Mouse (Mus musculus) intestine, embryonic 14.5 days (tissue): ENCODE results near the gene Pbx2. TPM values are rescaled to one million over a fixed set of nuclear protein-coding genes. Genes with fewer than 3 reads are reported as not detected.

Experiments
- ATAC-seq: fragments of 200-750 bp; cut with Nextera tagmentation; replicated peaks from 2 replicates; pipeline ENCODE4 v1.8.0; 2017; ENCODE audit warnings: low read depth, moderate number of reproducible peaks, moderate TSS enrichment, moderate library complexity; ENCODE audit not compliant: low FRiP score, low TSS enrichment
- DNase-seq: peaks from one replicate; pipeline ENCODE4 v3.0.0-alpha.2; 2018; ENCODE audit warnings: low spot score
- H3K27ac ChIP-seq: fragments of 300-500 bp; sonication (generic); 2 replicates; pipeline ENCODE4 v1.5.1; 2014; ENCODE audit warnings: low read depth, mild to moderate bottlenecking, control low read depth
- H3K27me3 ChIP-seq: fragments of 300-500 bp; sonication (generic); replicated peaks from 2 replicates; pipeline ENCODE4 v1.6.1; 2014; ENCODE audit warnings: low read length, control low read depth; ENCODE audit not compliant: control insufficient read depth, insufficient read depth
- H3K36me3 ChIP-seq: fragments of 300-500 bp; sonication (generic); 2 replicates; pipeline ENCODE4 v1.6.1; 2014; ENCODE audit warnings: low read length, control low read depth; ENCODE audit not compliant: control insufficient read depth, insufficient read depth
- H3K4me1 ChIP-seq: fragments of 300-500 bp; sonication (generic); replicated peaks from 2 replicates; pipeline ENCODE4 v1.6.1; 2014; ENCODE audit warnings: low read length, control low read depth, mixed read lengths; ENCODE audit not compliant: control insufficient read depth, insufficient read depth
- H3K4me2 ChIP-seq: fragments of 300-500 bp; sonication (generic); 2 replicates; pipeline ENCODE4 v1.6.1; 2014; ENCODE audit warnings: low read length
- H3K4me3 ChIP-seq: fragments of 300-500 bp; sonication (generic); 2 replicates; pipeline ENCODE4 v1.5.1; 2014; ENCODE audit warnings: low read depth, low read length, control low read depth, mixed read lengths
- H3K9ac ChIP-seq: fragments of 300-500 bp; sonication (generic); 2 replicates; pipeline ENCODE4 v1.6.1; 2014; ENCODE audit warnings: mild to moderate bottlenecking, low read length
- H3K9me3 ChIP-seq: fragments of 300-500 bp; sonication (generic); 2 replicates; pipeline ENCODE4 v1.6.1; 2016; ENCODE audit warnings: low read length, control low read depth; ENCODE audit not compliant: control insufficient read depth
- WGBS: fragments of 180-500 bp; shearing (Covaris S2); extraction: QIAGEN DNeasy Blood & Tissue Kit; methylation state at CpG from one replicate; pipeline ENCODE4 v1.1.7; 2014; 5-methylcytosine and 5-hydroxymethylcytosine counted together
- polyA plus RNA-seq: library from polyadenylated mRNA; unstranded; fragments of >200 nt; fragmentation: Nextera tagmentation; extraction: Ambion mirVana; gene quantifications from 2 replicates; pipeline ENCODE4 v1.2.1, GENCODE M21; 2014

Pbx2 gene
- polyA plus RNA-seq, 1 experiment from 2014 or later = 12.0 TPM

DNA sequence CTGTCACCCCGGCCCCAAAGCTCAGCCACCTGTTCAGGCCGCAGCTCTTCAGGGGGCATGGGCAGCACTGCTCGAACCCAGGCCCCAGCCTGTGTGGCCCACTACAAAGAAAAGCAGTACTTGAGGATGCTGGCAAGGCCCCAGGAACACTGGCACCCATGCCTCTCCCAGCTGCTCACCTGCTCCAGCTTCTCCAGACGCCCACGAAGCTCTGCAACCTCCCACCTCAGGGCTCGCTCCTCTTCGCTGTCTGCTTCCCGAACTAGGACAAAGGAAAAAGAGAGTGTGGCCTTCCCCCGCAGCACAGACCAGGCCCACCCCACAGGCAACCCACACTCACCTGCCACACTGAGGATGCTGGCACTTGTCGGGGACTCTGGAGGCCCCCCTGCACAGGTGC, 22.8 kb downstream of the Pbx2 start:
- H3K4me1 ChIP-seq = no peaks in the 10 kb centered on the region
- no peak overlapping the region for H3K27ac ChIP-seq
- H3K9ac ChIP-seq = no peak overlapping the region
- peaks cover 70% of the 10 kb centered on the region for H3K36me3 ChIP-seq
- DNase-seq (no peak), ATAC-seq (no peak)
- no peak overlapping the region for H3K4me2 ChIP-seq
- no peak overlapping the region for H3K4me3 ChIP-seq
- WGBS = 86% methylated on average over 10 of the region's 10 CpGs
- H3K27me3 ChIP-seq = no peaks in the 10 kb centered on the region
- H3K9me3 ChIP-seq = no peaks in the 10 kb centered on the region

DNA sequence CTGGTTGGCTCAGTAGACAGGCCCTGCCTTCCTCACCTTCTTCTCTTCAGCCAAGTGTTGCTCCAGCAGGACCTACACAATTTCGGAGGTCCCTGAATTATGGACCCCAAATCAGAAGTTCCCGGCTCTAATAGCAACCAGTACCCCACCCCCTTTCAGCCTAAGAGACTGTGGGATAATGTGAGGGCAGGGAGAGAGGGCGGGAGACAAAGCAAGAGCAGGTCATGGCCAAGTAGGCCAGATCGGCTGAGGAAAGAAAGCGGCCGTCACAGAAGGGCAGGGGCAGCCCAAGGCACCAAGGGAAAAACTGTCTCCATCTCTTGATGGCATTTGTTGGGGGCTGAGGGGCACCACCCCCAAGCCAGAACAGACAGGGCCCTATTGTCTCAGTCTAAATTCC, 24.8 kb downstream of the Pbx2 start, which contains the start of gene Egfl8:
Egfl8 (minus strand) TSS at position 101 of the 400 bp plus-strand sequence.
- 81% methylated on average over 6 of the region's 6 CpGs for WGBS
- no peak within 1 kb of the TSS for H3K4me2 ChIP-seq
- peaks cover 77% of the 10 kb centered on the region for H3K36me3 ChIP-seq
- H3K4me1 ChIP-seq = no peaks in the 10 kb centered on the region
- H3K27ac ChIP-seq = no peak within 1 kb of the TSS
- no peaks in the 10 kb centered on the region for H3K9me3 ChIP-seq
- ATAC-seq (no peak), DNase-seq (no peak)
- H3K4me3 ChIP-seq = no peak within 1 kb of the TSS
- no peak within 1 kb of the TSS for H3K9ac ChIP-seq
- H3K27me3 ChIP-seq = no peaks in the 10 kb centered on the region

DNA sequence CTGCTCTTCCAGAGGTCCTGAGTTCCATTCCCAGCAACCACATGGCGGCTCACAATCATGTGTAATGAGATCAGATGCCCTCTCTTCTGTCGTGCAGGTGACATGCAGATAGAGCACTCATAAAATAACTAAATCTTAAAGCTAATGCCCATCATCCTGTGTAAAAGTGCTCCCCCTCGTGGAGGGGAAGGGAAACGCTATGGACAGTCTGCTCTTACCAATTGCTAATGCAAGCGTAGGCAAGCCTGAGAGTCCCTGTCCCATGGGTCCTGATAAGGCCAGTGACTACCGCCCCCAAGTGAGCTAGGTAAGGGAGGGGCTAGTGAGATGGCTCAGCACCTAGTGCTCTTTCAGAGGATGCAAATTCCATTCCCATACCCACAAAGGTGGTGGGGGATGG, 27.9 kb downstream of the Pbx2 start:
- Histone ChIP-seq H3K4me1 (no peaks in the 10 kb centered on the region), H3K9ac (no peak overlapping the region), H3K4me2 (no peak overlapping the region), H3K36me3 (peaks cover 67% of the 10 kb centered on the region), H3K9me3 (no peaks in the 10 kb centered on the region), H3K4me3 (no peak overlapping the region), H3K27ac (no peak overlapping the region), H3K27me3 (no peaks in the 10 kb centered on the region)
- no peak for ATAC-seq
- 22% methylated on average over 6 of the region's 6 CpGs for WGBS
- peak; percentile 79 for DNase-seq

DNA sequence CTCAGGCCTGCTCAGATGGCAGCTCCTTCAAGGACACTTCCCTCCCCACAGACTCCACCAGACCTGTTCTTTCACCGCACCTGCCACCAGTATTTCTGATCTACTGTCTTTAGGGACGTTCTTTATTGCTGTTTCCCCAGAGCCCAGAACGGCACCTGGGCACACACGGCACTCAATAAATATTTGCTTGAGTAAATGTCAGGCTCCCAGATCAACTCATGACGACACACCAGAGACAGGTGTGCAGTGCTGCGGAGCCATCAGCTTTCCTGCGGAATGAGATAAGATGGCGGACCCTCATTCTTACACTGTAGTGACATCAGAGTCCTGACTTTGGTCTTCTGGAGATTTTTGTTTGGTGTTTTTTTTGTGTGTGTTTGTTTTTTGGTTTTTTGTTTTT, 29.9 kb downstream of the Pbx2 start:
- no peak overlapping the region for H3K4me3 ChIP-seq
- H3K27me3 ChIP-seq = no peaks in the 10 kb centered on the region
- no peaks in the 10 kb centered on the region for H3K9me3 ChIP-seq
- no peak overlapping the region for H3K27ac ChIP-seq
- 80% methylated on average over 8 of the region's 8 CpGs for whole genome bisulfite sequencing
- ATAC-seq (no peak), DNase-seq (no peak)
- no peak overlapping the region for H3K4me2 ChIP-seq
- H3K4me1 ChIP-seq = peaks cover under 1% of the 10 kb centered on the region; the same call in 1 of the 2 replicates
- peaks cover 55% of the 10 kb centered on the region for H3K36me3 ChIP-seq
- H3K9ac ChIP-seq = no peak overlapping the region

DNA sequence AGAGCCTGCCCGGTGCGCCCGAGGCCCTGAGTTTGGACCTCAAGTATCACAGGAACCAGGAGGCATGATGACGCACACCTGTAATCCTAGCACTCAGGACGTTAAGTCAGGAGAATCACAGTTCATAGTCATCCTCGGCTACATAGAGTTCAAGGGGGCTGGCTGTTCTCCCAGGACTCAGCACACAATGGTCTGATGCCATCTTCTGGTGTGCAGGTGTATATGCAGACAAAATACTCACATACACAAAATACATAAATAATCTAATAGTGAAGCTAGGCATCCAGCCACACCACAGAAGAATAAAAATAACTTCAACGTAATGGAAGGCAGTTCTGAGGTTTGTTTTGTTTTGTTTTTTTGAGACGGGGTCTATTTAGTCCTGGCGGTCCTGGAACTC, 32.1 kb downstream of the Pbx2 start:
- no peak for DNase-seq
- no peak overlapping the region for H3K27ac ChIP-seq
- H3K4me3 ChIP-seq = no peak overlapping the region
- peaks cover 8% of the 10 kb centered on the region for H3K4me1 ChIP-seq
- ATAC-seq = no peak
- 81% methylated on average over 9 of the region's 9 CpGs for WGBS
- H3K36me3 ChIP-seq = peaks cover 43% of the 10 kb centered on the region
- no peak overlapping the region for H3K9ac ChIP-seq
- H3K27me3 ChIP-seq = no peaks in the 10 kb centered on the region
- no peak overlapping the region for H3K4me2 ChIP-seq
- no peaks in the 10 kb centered on the region for H3K9me3 ChIP-seq

DNA sequence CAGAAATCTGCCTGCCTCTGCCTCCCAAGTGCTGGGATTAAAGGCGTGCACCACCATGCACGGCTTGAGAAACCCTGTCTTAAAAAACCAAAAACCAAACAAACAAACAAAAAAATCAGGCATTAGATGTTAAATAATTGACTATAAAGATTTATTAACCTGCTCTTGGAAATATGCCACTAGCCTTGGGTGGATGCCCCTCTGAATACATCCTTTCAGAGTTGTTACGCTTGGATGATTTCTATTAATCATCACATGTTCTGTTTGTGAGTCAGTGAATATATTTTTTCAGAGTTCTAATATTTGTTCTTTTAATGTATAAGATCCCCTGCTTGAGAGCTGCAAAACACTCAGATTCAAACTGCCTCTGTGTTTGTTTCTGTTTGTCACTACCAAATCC, 33.9 kb downstream of the Pbx2 start:
- no peaks in the 10 kb centered on the region for H3K9me3 ChIP-seq
- ATAC-seq = no peak
- no peak overlapping the region for H3K9ac ChIP-seq
- 87% methylated on average over 3 of the region's 3 CpGs for WGBS
- H3K27me3 ChIP-seq = peaks cover 7% of the 10 kb centered on the region
- H3K4me2 ChIP-seq = no peak overlapping the region
- H3K4me1 ChIP-seq = peaks cover 25% of the 10 kb centered on the region
- no peak overlapping the region for H3K27ac ChIP-seq
- no peak for DNase-seq
- peaks cover 35% of the 10 kb centered on the region for H3K36me3 ChIP-seq
- H3K4me3 ChIP-seq = no peak overlapping the region

DNA sequence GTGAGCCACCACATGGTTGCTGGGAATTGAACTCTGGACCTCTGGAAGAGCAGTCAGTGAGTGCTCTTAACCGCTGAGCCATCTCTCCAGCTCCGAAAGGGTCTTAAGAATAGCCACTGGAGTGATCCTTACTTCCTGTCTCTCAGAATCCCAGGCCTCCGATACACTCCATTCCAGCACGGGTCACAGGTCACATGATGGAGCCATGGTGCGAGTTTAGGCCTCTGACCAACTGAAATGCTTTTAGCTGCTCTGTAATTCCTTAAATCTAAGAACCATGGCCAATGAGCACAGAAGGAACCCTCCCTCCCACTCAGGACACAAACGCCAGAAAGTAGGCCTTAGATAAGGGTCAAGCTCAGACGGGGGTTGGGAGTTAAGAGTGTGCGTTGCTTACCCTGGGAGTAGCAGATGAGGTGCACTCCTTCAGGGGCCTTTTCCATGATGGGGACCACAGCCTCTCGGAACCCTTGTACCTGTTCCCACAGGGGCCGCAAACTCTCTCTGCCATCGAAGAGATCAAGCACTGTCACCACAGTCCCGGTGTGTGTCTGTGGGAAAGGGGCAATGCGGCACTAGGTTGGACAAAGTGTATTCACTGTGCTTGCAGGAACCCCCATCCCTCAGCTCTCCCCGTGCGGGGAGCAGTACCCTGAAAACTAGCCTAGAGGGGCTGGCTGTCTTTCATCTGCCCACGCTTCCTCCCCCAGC, 35.2 kb downstream of the Pbx2 start:
- Histone ChIP-seq H3K27ac (peak overlapping the region; percentile 95), H3K4me2 (peak overlapping the region; percentile 76), H3K9ac (peak overlapping the region; percentile 51), H3K4me3 (peak overlapping the region; percentile 71), H3K36me3 (peaks cover 27% of the 10 kb centered on the region), H3K4me1 (peaks cover 34% of the 10 kb centered on the region), H3K9me3 (no peaks in the 10 kb centered on the region), H3K27me3 (peaks cover 20% of the 10 kb centered on the region)
- ATAC-seq = no peak
- no peak for DNase-seq
- WGBS = 51% methylated on average over 16 of the region's 16 CpGs

DNA sequence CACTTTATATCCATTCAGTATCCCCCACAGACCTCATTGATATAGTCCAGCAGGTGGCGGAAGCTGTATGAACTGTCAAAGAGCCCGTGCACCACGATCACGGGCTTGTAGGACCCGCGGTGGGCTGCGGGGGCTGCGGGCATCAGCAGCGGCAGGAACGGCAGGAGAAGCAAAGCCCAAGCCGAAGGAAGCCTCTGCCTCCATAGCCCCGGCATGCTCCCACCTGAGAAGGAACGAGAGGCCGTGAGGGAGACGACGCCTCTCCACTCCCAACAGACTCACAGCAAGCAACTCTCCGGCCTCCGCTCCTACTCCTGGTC, 35.7 kb downstream of the Pbx2 start:
- peak overlapping the region; percentile 71 for H3K4me3 ChIP-seq
- H3K4me2 ChIP-seq = peak overlapping the region; percentile 76
- peak overlapping the region; percentile 51 for H3K9ac ChIP-seq
- WGBS = under 1% methylated on average over 18 of the region's 18 CpGs
- H3K27ac ChIP-seq = peak overlapping the region; percentile 95
- H3K36me3 ChIP-seq = peaks cover 25% of the 10 kb centered on the region
- ATAC-seq (peak; percentile 43; the same call in 1 of the 2 replicates), DNase-seq (no peak)
- H3K4me1 ChIP-seq = peaks cover 39% of the 10 kb centered on the region
- H3K27me3 ChIP-seq = peaks cover 25% of the 10 kb centered on the region
- H3K9me3 ChIP-seq = no peaks in the 10 kb centered on the region
